Mouse (Mus musculus): Measurements from ENCODE around the gene Itgav. TPM values are rescaled to one million over a fixed set of nuclear protein-coding genes. Genes with fewer than 3 reads are reported as not detected.

Itgav gene
- total RNA-seq, 1 experiment: 92.6 TPM

- Histone ChIP-seq H3K9me3 (ENCODE audit: control insufficient read depth, insufficient read depth, low read depth, low read length) (no peaks in the 10 kb centered on the region), H3K4me1 (ENCODE audit: control insufficient read depth in 2 of 2, insufficient read depth in 2 of 2, low read length in 2 of 2, poor library complexity in 1 of 2) (no peaks in the 10 kb centered on the region), H3K4me3 (ENCODE audit: insufficient read depth in 1 of 2, low read depth in 1 of 2, low read length in 2 of 2, poor library complexity in 1 of 2, severe bottlenecking in 1 of 2) (peak within 1 kb of the TSS; percentile 72 to 78), H3K9ac (ENCODE audit: insufficient read depth, low read depth, low read length, poor library complexity, severe bottlenecking) (peak within 1 kb of the TSS; percentile 74), H3K36me3 (ENCODE audit: control insufficient read depth, insufficient read depth, low read length, poor library complexity, severe bottlenecking) (no peaks in the 10 kb centered on the region), H3K27ac (ENCODE audit: insufficient read depth, low read depth, low read length, poor library complexity, severe bottlenecking) (no peak within 1 kb of the TSS)
- no peak for TF ChIP-seq MAFK (IDR thresholded peaks at IDR 0.05; ENCODE audit: insufficient read depth, low read depth, low read length)
- TF ChIP-seq HCFC1 (IDR thresholded peaks at IDR 0.05; ENCODE audit: borderline replicate concordance, insufficient read depth, low read length): no peak; the same call in 1 of the 2 replicates
- no peak for TF ChIP-seq ZC3H11A (IDR thresholded peaks at IDR 0.05; ENCODE audit: borderline replicate concordance, low read depth, low read length)
- TF ChIP-seq ZNF384 (IDR thresholded peaks at IDR 0.05; ENCODE audit: low read depth, low read length): no peak
- TF ChIP-seq CHD2 (IDR thresholded peaks at IDR 0.05; ENCODE audit: low read depth, low read length): no peak
- peak; percentile 47 for DNase-seq (ENCODE audit: low read depth, low spot score)
- in situ Hi-C loops (cut with MboI; ENCODE audit: low sequenced_read_pairs in 2 of 2, unreplicated experiment in 2 of 2): no loop called here
Observed at GRCm38 (mm10) chr2:83812483-83813272, 88.5 kb downstream of the Itgav start, which contains the start of gene Fam171b. Fam171b (plus strand) TSS chr2:83812636.

GRCm38 (mm10) chr2:83813273-83813892 is 89.2 kb downstream of the Itgav start:
- in situ Hi-C loops (cut with MboI; ENCODE audit: low sequenced_read_pairs in 2 of 2, unreplicated experiment in 2 of 2): no loop called here
- Histone ChIP-seq H3K9me3 (ENCODE audit: control insufficient read depth, insufficient read depth, low read depth, low read length) (no peaks in the 10 kb centered on the region), H3K36me3 (ENCODE audit: control insufficient read depth, insufficient read depth, low read length, poor library complexity, severe bottlenecking) (no peaks in the 10 kb centered on the region), H3K9ac (ENCODE audit: insufficient read depth, low read depth, low read length, poor library complexity, severe bottlenecking) (no peak overlapping the region), H3K4me3 (ENCODE audit: insufficient read depth in 1 of 2, low read depth in 1 of 2, low read length in 2 of 2, poor library complexity in 1 of 2, severe bottlenecking in 1 of 2) (no peak overlapping the region), H3K4me1 (ENCODE audit: control insufficient read depth in 2 of 2, insufficient read depth in 2 of 2, low read length in 2 of 2, poor library complexity in 1 of 2) (no peaks in the 10 kb centered on the region), H3K27ac (ENCODE audit: insufficient read depth, low read depth, low read length, poor library complexity, severe bottlenecking) (no peak overlapping the region)
- TF ChIP-seq HCFC1 (IDR thresholded peaks at IDR 0.05; ENCODE audit: borderline replicate concordance, insufficient read depth, low read length) (no peak), MAFK (IDR thresholded peaks at IDR 0.05; ENCODE audit: insufficient read depth, low read depth, low read length) (no peak), ZNF384 (IDR thresholded peaks at IDR 0.05; ENCODE audit: low read depth, low read length) (no peak), CHD2 (IDR thresholded peaks at IDR 0.05; ENCODE audit: low read depth, low read length) (no peak), ZC3H11A (IDR thresholded peaks at IDR 0.05; ENCODE audit: borderline replicate concordance, low read depth, low read length) (no peak)
- no peak for DNase-seq (ENCODE audit: low read depth, low spot score)

- TF ChIP-seq ZC3H11A (IDR thresholded peaks at IDR 0.05; ENCODE audit: borderline replicate concordance, low read depth, low read length) (no peak), CHD2 (IDR thresholded peaks at IDR 0.05; ENCODE audit: low read depth, low read length) (no peak), ZNF384 (IDR thresholded peaks at IDR 0.05; ENCODE audit: low read depth, low read length) (no peak), HCFC1 (IDR thresholded peaks at IDR 0.05; ENCODE audit: borderline replicate concordance, insufficient read depth, low read length) (no peak), MAFK (IDR thresholded peaks at IDR 0.05; ENCODE audit: insufficient read depth, low read depth, low read length) (no peak)
- Histone ChIP-seq H3K36me3 (ENCODE audit: control insufficient read depth, insufficient read depth, low read length, poor library complexity, severe bottlenecking) (no peaks in the 10 kb centered on the region), H3K27ac (ENCODE audit: insufficient read depth, low read depth, low read length, poor library complexity, severe bottlenecking) (no peak overlapping the region), H3K4me1 (ENCODE audit: control insufficient read depth in 2 of 2, insufficient read depth in 2 of 2, low read length in 2 of 2, poor library complexity in 1 of 2) (no peaks in the 10 kb centered on the region), H3K9me3 (ENCODE audit: control insufficient read depth, insufficient read depth, low read depth, low read length) (no peaks in the 10 kb centered on the region), H3K9ac (ENCODE audit: insufficient read depth, low read depth, low read length, poor library complexity, severe bottlenecking) (no peak overlapping the region), H3K4me3 (ENCODE audit: insufficient read depth in 1 of 2, low read depth in 1 of 2, low read length in 2 of 2, poor library complexity in 1 of 2, severe bottlenecking in 1 of 2) (no peak overlapping the region)
- in situ Hi-C loops (cut with MboI; ENCODE audit: low sequenced_read_pairs in 2 of 2, unreplicated experiment in 2 of 2): no loop called here
- DNase-seq (ENCODE audit: low read depth, low spot score): no peak
Observed at GRCm38 (mm10) chr2:83814009-83814408, 89.8 kb downstream of the Itgav start.

GRCm38 (mm10) chr2:83816147-83816546 is 92.0 kb downstream of the Itgav start:
- no peak for DNase-seq (ENCODE audit: low read depth, low spot score)
- Histone ChIP-seq H3K27ac (ENCODE audit: insufficient read depth, low read depth, low read length, poor library complexity, severe bottlenecking) (no peak overlapping the region), H3K36me3 (ENCODE audit: control insufficient read depth, insufficient read depth, low read length, poor library complexity, severe bottlenecking) (no peaks in the 10 kb centered on the region), H3K4me1 (ENCODE audit: control insufficient read depth in 2 of 2, insufficient read depth in 2 of 2, low read length in 2 of 2, poor library complexity in 1 of 2) (no peaks in the 10 kb centered on the region), H3K9me3 (ENCODE audit: control insufficient read depth, insufficient read depth, low read depth, low read length) (no peaks in the 10 kb centered on the region), H3K9ac (ENCODE audit: insufficient read depth, low read depth, low read length, poor library complexity, severe bottlenecking) (no peak overlapping the region), H3K4me3 (ENCODE audit: insufficient read depth in 1 of 2, low read depth in 1 of 2, low read length in 2 of 2, poor library complexity in 1 of 2, severe bottlenecking in 1 of 2) (no peak overlapping the region)
- in situ Hi-C loops (cut with MboI; ENCODE audit: low sequenced_read_pairs in 2 of 2, unreplicated experiment in 2 of 2): no loop called here
- TF ChIP-seq MAFK (IDR thresholded peaks at IDR 0.05; ENCODE audit: insufficient read depth, low read depth, low read length) (no peak), ZC3H11A (IDR thresholded peaks at IDR 0.05; ENCODE audit: borderline replicate concordance, low read depth, low read length) (no peak), ZNF384 (IDR thresholded peaks at IDR 0.05; ENCODE audit: low read depth, low read length) (no peak), HCFC1 (IDR thresholded peaks at IDR 0.05; ENCODE audit: borderline replicate concordance, insufficient read depth, low read length) (no peak), CHD2 (IDR thresholded peaks at IDR 0.05; ENCODE audit: low read depth, low read length) (no peak)
